Mouse (Mus musculus) erythroblast, embryonic 14.5 days (primary cell): ENCODE measurements around the gene Bzw2.

Source experiments
- GATA1 ChIP-seq: IDR thresholded peaks from 2 replicates; pipeline ENCODE4 v1.6.1; 2012; ENCODE audit warnings: low read length, inconsistent platforms, mixed read lengths
- TAL1 ChIP-seq: IDR thresholded peaks from 3 replicates; pipeline ENCODE4 v1.6.1; 2012; ENCODE audit warnings: low read length, inconsistent platforms, mixed read lengths

- TF ChIP-seq TAL1 (no peak), GATA1 (no peak)
These were observed 100.2 kb downstream of the Bzw2 start for GRCm38 (mm10) chr12:36057699-36058098.
